Mouse (Mus musculus) kidney, embryonic 16.5 days (tissue): ENCODE data around the gene Srrm2. TPM values are rescaled to one million over a fixed set of nuclear protein-coding genes. Genes with fewer than 3 reads are reported as not detected.
A peak's percentile ranks its signal among the peaks of the same experiment; 100 is the strongest.

Source experiments
- ATAC-seq: fragments of 200-750 bp; cut with Nextera tagmentation; 2 replicates; pipeline ENCODE4 v1.8.0; 2017; ENCODE audit warnings: moderate TSS enrichment; ENCODE audit not compliant: low FRiP score, low TSS enrichment
- H3K27ac ChIP-seq: fragments of 300-500 bp; sonication (generic); 2 replicates; pipeline ENCODE4 v1.5.1; 2014; ENCODE audit warnings: low read length
- H3K27me3 ChIP-seq: fragments of 300-500 bp; sonication (generic); 2 replicates; pipeline ENCODE4 v1.6.1; 2014; ENCODE audit warnings: low read length, control low read depth, mixed read lengths; ENCODE audit not compliant: insufficient read depth
- H3K36me3 ChIP-seq: fragments of 300-500 bp; sonication (generic); 2 replicates; pipeline ENCODE4 v1.6.1; 2014; ENCODE audit warnings: low read length, control low read depth, mixed read lengths; ENCODE audit not compliant: insufficient read depth
- H3K4me1 ChIP-seq: fragments of 300-500 bp; sonication (generic); 2 replicates; pipeline ENCODE4 v1.6.1; 2014; ENCODE audit warnings: low read length, control low read depth, mixed read lengths; ENCODE audit not compliant: insufficient read depth
- H3K4me2 ChIP-seq: fragments of 300-500 bp; sonication (generic); replicated peaks from 2 replicates; pipeline ENCODE4 v1.6.1; 2014; ENCODE audit warnings: low read depth, low read length
- H3K4me3 ChIP-seq: fragments of 300-500 bp; sonication (generic); 2 replicates; pipeline ENCODE4 v1.5.1; 2014; ENCODE audit warnings: mild to moderate bottlenecking, low read length
- H3K9ac ChIP-seq: fragments of 300-500 bp; sonication (generic); replicated peaks from 2 replicates; pipeline ENCODE4 v1.6.1; 2014; ENCODE audit warnings: low read length
- H3K9me3 ChIP-seq: fragments of 300-500 bp; sonication (generic); 2 replicates; pipeline ENCODE4 v1.6.1; 2016; ENCODE audit warnings: low read length, control low read depth
- WGBS: fragments of 180-500 bp; shearing (Covaris S2); extraction: QIAGEN DNeasy Blood & Tissue Kit; methylation state at CpG from one replicate; pipeline ENCODE4 v1.1.7; 2014; 5-methylcytosine and 5-hydroxymethylcytosine counted together
- polyA plus RNA-seq: library from polyadenylated mRNA; unstranded; fragments of >200 nt; fragmentation: Nextera tagmentation; extraction: Ambion mirVana; gene quantifications from 2 replicates; pipeline ENCODE4 v1.2.1, GENCODE M21; 2015

The Srrm2 gene
- polyA plus RNA-seq, 1 experiment from 2014 or later = 411 TPM

- no peak overlapping the region for H3K9ac ChIP-seq
- H3K4me3 ChIP-seq = no peak overlapping the region
- peaks cover 4% of the 10 kb centered on the region; the same call in 1 of the 2 replicates for H3K4me1 ChIP-seq
- H3K36me3 ChIP-seq = no peaks in the 10 kb centered on the region
- 74% methylated on average over 2 of the region's 2 CpGs for WGBS
- no peaks in the 10 kb centered on the region for H3K9me3 ChIP-seq
- H3K27me3 ChIP-seq = no peaks in the 10 kb centered on the region
- ATAC-seq = no peak
- no peak overlapping the region for H3K27ac ChIP-seq
- no peak overlapping the region for H3K4me2 ChIP-seq
Observed at GRCm38 (mm10) chr17:23777141-23777540, 13.2 kb upstream of the Srrm2 start.

GRCm38 (mm10) chr17:23778447-23778846 lies 11.9 kb upstream of the Srrm2 start:
- WGBS = 52% methylated on average over 2 of the region's 2 CpGs
- H3K27me3 ChIP-seq = no peaks in the 10 kb centered on the region
- peaks cover 4% of the 10 kb centered on the region; the same call in 1 of the 2 replicates for H3K4me1 ChIP-seq
- H3K9me3 ChIP-seq = no peaks in the 10 kb centered on the region
- no peak overlapping the region for H3K9ac ChIP-seq
- no peaks in the 10 kb centered on the region for H3K36me3 ChIP-seq
- no peak overlapping the region for H3K27ac ChIP-seq
- H3K4me2 ChIP-seq = no peak overlapping the region
- ATAC-seq = no peak
- H3K4me3 ChIP-seq = no peak overlapping the region

GRCm38 (mm10) chr17:23783352-23783751 lies 7.0 kb upstream of the Srrm2 start:
- Histone ChIP-seq H3K27me3 (no peaks in the 10 kb centered on the region), H3K4me2 (no peak overlapping the region), H3K36me3 (no peaks in the 10 kb centered on the region), H3K4me3 (no peak overlapping the region), H3K27ac (no peak overlapping the region), H3K9ac (no peak overlapping the region), H3K9me3 (no peaks in the 10 kb centered on the region), H3K4me1 (peaks cover 5% of the 10 kb centered on the region; the same call in 1 of the 2 replicates)
- no peak for ATAC-seq

- Histone ChIP-seq H3K4me3 (peak within 1 kb of the TSS; percentile 70), H3K27me3 (no peaks in the 10 kb centered on the region), H3K9me3 (no peaks in the 10 kb centered on the region), H3K9ac (peak within 1 kb of the TSS; percentile 80), H3K4me1 (peaks cover 16% of the 10 kb centered on the region), H3K4me2 (peak within 1 kb of the TSS; percentile 91), H3K36me3 (no peaks in the 10 kb centered on the region), H3K27ac (0 out of 2 replicates have a peak within 1 kb of the TSS, but pooled peaks have one; percentile 13)
- ATAC-seq = peak; percentile 70
- 1% methylated on average over 43 of the region's 43 CpGs for WGBS
Observed at GRCm38 (mm10) chr17:23785561-23786471, 4.5 kb upstream of the Srrm2 start, which contains the start of gene Flywch2. Gene Flywch2, minus strand, starts transcription at chr17:23786081.

GRCm38 (mm10) chr17:23786510-23786931 lies 3.8 kb upstream of the Srrm2 start:
- Histone ChIP-seq H3K27ac (0 out of 2 replicates have a peak overlapping the region, but pooled peaks have one; percentile 13), H3K9me3 (no peaks in the 10 kb centered on the region), H3K27me3 (no peaks in the 10 kb centered on the region), H3K4me2 (peak overlapping the region; percentile 91), H3K4me3 (peak overlapping the region; percentile 70), H3K9ac (peak overlapping the region; percentile 80), H3K4me1 (peaks cover 21% of the 10 kb centered on the region), H3K36me3 (no peaks in the 10 kb centered on the region)
- ATAC-seq = no peak
- 13% methylated on average over 13 of the region's 13 CpGs for WGBS

GRCm38 (mm10) chr17:23788973-23789372 lies 1.4 kb upstream of the Srrm2 start:
- Histone ChIP-seq H3K4me1 (peaks cover 21% of the 10 kb centered on the region), H3K4me3 (no peak overlapping the region), H3K9ac (no peak overlapping the region), H3K9me3 (no peaks in the 10 kb centered on the region), H3K4me2 (no peak overlapping the region), H3K36me3 (0 out of 2 replicates have a peak, but pooled peaks cover 2% of the 10 kb centered on the region), H3K27me3 (no peaks in the 10 kb centered on the region), H3K27ac (no peak overlapping the region)
- WGBS = 87% methylated on average over 4 of the region's 4 CpGs
- ATAC-seq = no peak

GRCm38 (mm10) chr17:23789749-23790268 lies 523 bp upstream of the Srrm2 start:
- Histone ChIP-seq H3K9ac (peak overlapping the region; percentile 91), H3K4me3 (peak overlapping the region; percentile 58), H3K36me3 (0 out of 2 replicates have a peak, but pooled peaks cover 2% of the 10 kb centered on the region), H3K27ac (peak overlapping the region; percentile 87), H3K27me3 (no peaks in the 10 kb centered on the region), H3K4me2 (peak overlapping the region; percentile 77), H3K4me1 (peaks cover 21% of the 10 kb centered on the region), H3K9me3 (no peaks in the 10 kb centered on the region)
- WGBS = 15% methylated on average over 8 of the region's 8 CpGs
- no peak for ATAC-seq

GRCm38 (mm10) chr17:23791079-23791357 lies 686 bp downstream of the Srrm2 start:
- H3K4me1 ChIP-seq = peaks cover 21% of the 10 kb centered on the region
- H3K27me3 ChIP-seq = no peaks in the 10 kb centered on the region
- H3K27ac ChIP-seq = peak overlapping the region; percentile 87
- no peaks in the 10 kb centered on the region for H3K9me3 ChIP-seq
- H3K4me3 ChIP-seq = peak overlapping the region; percentile 58
- 0 out of 2 replicates have a peak, but pooled peaks cover 2% of the 10 kb centered on the region for H3K36me3 ChIP-seq
- H3K9ac ChIP-seq = peak overlapping the region; percentile 91
- H3K4me2 ChIP-seq = peak overlapping the region; percentile 77
- no peak for ATAC-seq
- 56% methylated on average over 2 of the region's 2 CpGs for WGBS

- Histone ChIP-seq H3K27me3 (no peaks in the 10 kb centered on the region; the same call in 1 of the 2 replicates), H3K4me1 (peaks cover 7% of the 10 kb centered on the region; the same call in 1 of the 2 replicates), H3K9ac (no peak overlapping the region), H3K4me2 (no peak overlapping the region), H3K4me3 (no peak overlapping the region), H3K9me3 (no peaks in the 10 kb centered on the region), H3K36me3 (0 out of 2 replicates have a peak, but pooled peaks cover 6% of the 10 kb centered on the region), H3K27ac (no peak overlapping the region)
- WGBS = 92% methylated on average over 8 of the region's 8 CpGs
- no peak for ATAC-seq
Observed at GRCm38 (mm10) chr17:23795323-23795722, 5.0 kb downstream of the Srrm2 start.
